In genomic region chr9:37488611-37489396, GRCm38 (mm10) we compare ENCODE assay signal across 8 mouse cellular contexts. TPM values are rescaled to one million over a fixed set of nuclear protein-coding genes. Genes with fewer than 3 reads are reported as not detected.
DNase-seq lines count a peak whose midpoint lies in the region; ATAC-seq and TF ChIP-seq lines count a peak whose summit lies in the region.

Gene Msantd2 (plus strand): TSS chr9:37489319.

- peak; percentile 80 for ATAC-seq in activated CD4-positive, CD25-positive, alpha-beta regulatory T cell, adult 4 months
- peak; percentile 79 for ATAC-seq in megakaryocyte progenitor cell, adult 5-6 weeks (replicated peaks; ENCODE audit: poor library complexity)

- peak within 1 kb of the TSS; percentile 98 for H3K27ac ChIP-seq in cortical plate, adult 2 months (ENCODE audit: insufficient read depth, low read length)

- peaks cover 2% of the 10 kb centered on the region; the same call in 1 of the 2 replicates for H3K4me1 ChIP-seq in cortical plate, adult 2 months (ENCODE audit: control insufficient read depth, insufficient read depth, low read length)

- H3K4me3 ChIP-seq in cortical plate, adult 2 months (ENCODE audit: insufficient read depth, low read length), result peak within 1 kb of the TSS; percentile 63

- peak; percentile 95 for DNase-seq in gastrocnemius, postnatal 10 days
- peak; percentile 89 for DNase-seq in induced T-regulatory cell, adult 2 months (ENCODE audit: low read depth)
- DNase-seq in left cerebral cortex, adult 9 months (ENCODE audit: low spot score in 2 of 2), result peak; percentile 42 to 83
- peak; percentile 88 for DNase-seq in right cerebral cortex, postnatal 14 days
- DNase-seq in urinary bladder, postnatal 36 days (ENCODE audit: low spot score in 2 of 2), result peak; percentile 85 to 90

- TF ChIP-seq CTCF in cortical plate, adult 2 months (IDR thresholded peaks at IDR 0.05; ENCODE audit: extremely low read depth, insufficient read depth, low read length), result no peak

- peak; percentile 42; the same call in 1 of the 2 replicates for TF ChIP-seq POLR2A in cortical plate, adult 2 months (IDR thresholded peaks at IDR 0.05; ENCODE audit: extremely low read depth, insufficient read depth, low read length)

RNA-seq across cellular contexts. Expression of gene Msantd2, which starts in this region (rescaled TPM):
- 1 to 10 TPM; 7.9 to 9.3 TPM for polyA plus RNA-seq in activated CD4-positive, CD25-positive, alpha-beta regulatory T cell, adult 4 months (2017; shearing (Covaris generic))
- 35.4 and 36.7 TPM in 2 replicates for polyA plus RNA-seq in cortical plate, adult 2 months (2012; rRNA removed)
- total RNA-seq in gastrocnemius, postnatal 10 days (2021), result 10 to 100 TPM in 1 of 2 experiments, 1 to 10 TPM in 1; 8.9 to 12.3 TPM
- total RNA-seq in megakaryocyte progenitor cell, adult 5-6 weeks (2015), result 14.8 and 18.3 TPM in 2 replicates
- total RNA-seq in megakaryocyte progenitor cell, adult 5-6 weeks (2017), result 21.9 and 40.8 TPM in 2 replicates

Comparison
In these comparisons a context has a peak if more than half of its experiments do, and no peak if none do; other contexts are left out.
1. Peak in every context shown above with its lines: DNase-seq, ATAC-seq, H3K4me3 ChIP-seq and H3K27ac ChIP-seq.